Mouse (Mus musculus) common myeloid progenitor, adult 5-6 weeks (primary cell): Measurements from ENCODE around the gene Col4a2. TPM values are rescaled to one million over a fixed set of nuclear protein-coding genes. Genes with fewer than 3 reads are reported as not detected.

Experiments
- ATAC-seq: replicated peaks from 2 replicates; pipeline ENCODE4 v1.8.0; 2016; ENCODE audit warnings: low read depth, mild to moderate bottlenecking, moderate TSS enrichment, inconsistent platforms; ENCODE audit not compliant: poor library complexity, severe bottlenecking
- total RNA-seq: library from RNA; stranded (forward); fragments of 200-1000, 187-1606 nt; gene quantifications from 2 replicates; pipeline ENCODE4 v1.2.3, GENCODE M21; 2017

The Col4a2 gene
- total RNA-seq, 1 experiment from 2014 or later = 2.3 TPM

GRCm38 (mm10) chr8:11322724-11323585 lies 10.3 kb downstream of the Col4a2 start:
- ATAC-seq = peak; percentile 31

DNA sequence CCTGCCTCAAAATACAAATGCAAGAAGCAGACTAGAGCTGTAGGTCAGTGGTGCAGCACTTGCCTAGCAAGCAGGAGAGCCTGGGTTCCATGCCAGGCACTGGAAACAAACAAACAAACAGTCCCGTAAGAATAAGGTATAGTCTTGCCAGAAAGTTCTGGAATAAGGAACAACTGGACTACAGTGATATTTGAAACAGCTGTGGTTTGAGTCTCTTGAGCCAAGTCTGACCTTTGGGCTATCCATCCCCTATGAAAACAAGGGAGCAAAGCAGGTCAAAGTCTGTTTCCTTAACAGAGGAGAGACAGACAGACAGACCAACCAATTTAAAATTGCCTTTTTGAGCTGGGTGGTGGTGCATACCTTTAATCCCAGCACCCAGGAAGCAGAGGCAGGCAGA lies 11.1 kb downstream of the Col4a2 start:
- no peak for ATAC-seq

DNA sequence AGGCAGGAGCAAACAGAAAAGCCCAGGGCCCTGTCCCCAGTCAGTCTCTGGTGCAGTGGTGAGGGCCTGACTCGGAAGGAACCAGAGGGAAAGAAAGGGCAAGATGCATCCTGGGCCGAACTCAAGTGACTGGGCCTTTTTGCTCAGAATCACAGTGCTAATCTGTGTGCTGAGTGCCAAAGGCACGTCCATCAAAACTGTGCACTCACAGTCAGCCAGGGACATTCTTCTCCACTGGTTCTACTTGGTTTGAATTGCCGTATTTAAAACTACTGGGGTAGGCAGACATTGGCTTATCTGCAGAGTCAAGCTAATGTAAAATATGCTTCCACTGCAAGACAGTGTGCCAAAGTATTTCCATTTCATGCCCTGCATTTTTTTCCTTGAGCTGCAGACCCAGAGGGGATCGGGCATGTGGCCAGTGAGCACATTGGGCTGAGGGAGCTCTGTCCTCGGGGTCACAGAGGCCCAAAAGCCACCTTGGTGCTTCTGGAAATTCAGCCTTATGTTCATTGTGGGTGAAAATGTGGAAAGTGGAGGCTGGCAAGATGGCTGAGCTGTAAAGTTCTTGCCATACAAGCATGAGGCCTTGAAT lies 12.3 kb downstream of the Col4a2 start:
- ATAC-seq = no peak

DNA sequence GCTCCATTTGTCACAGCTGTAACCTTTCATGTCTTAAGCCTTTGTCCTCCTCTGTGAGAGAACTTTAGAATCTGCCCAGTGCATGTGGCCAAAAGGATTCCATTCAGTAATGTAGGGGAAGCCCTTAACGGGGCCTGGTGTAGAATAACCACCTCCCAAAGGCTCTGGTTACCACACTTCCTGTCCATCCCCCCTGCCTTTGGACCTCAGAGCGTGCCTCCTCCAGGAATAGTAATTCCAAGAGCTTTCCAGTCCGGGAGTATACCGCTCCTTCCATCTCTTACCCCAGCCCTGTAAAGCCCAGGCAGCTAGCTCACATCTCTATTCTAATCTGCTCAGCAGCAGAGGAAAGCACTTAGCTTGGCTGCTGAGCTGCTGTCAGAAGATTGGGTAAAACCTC lies 14.7 kb downstream of the Col4a2 start:
- no peak for ATAC-seq

DNA sequence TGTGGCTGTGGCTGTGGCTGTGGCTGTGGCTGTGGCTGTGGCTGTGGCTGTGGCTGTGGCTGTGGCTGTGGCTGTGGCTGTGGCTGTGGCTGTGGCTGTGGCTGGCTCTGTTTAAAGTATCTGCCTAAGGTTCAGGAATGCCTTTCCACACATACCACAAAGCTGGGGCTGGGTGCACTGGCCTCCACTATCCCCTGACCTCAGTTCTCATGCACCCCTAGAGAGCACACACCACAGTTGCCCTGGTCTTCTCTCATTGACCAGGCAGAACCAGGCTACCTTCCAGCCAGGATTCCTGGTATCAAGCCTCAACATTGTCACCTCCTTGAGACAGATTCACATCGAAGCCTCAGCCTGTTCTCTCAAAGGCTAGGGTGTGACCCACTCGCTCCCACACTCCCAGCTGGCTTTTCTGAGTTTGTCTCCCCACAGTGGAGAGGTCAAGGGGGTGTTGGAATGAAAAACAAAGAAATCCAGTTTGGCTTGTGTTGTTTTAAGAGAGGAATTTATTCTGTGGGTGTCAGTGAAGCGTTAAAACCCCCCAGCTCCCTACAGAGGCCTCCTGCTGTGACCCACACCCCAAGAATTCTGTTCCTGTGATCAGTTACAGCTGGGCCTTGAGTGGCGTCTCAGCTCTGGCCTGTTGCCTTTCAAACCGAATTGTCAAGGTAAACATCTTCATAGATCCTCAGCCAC lies 15.3 kb downstream of the Col4a2 start:
- no peak for ATAC-seq

GRCm38 (mm10) chr8:11331561-11331960 lies 19.0 kb downstream of the Col4a2 start:
- no peak for ATAC-seq

DNA sequence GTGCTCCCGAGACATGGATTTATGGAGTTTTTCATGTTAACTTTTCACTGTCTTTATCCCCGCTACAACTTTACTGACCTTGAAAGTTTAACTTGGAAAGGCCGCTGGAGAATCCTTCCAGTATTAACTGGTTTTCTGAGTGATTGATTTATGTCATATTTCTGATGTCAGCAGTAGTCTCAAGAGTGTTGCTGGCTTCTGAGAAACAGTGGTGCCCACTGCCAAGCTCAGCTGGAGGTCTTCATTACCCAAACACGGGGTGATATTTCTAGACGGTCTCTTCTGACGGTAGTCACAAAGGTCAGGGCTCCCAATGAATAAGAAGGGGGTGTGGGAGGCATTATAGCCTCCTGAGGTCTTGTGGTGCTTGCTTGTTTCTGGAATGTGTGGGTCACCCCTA lies 21.1 kb downstream of the Col4a2 start:
- ATAC-seq = no peak

GRCm38 (mm10) chr8:11334493-11334892 lies 21.9 kb downstream of the Col4a2 start:
- ATAC-seq = no peak

DNA sequence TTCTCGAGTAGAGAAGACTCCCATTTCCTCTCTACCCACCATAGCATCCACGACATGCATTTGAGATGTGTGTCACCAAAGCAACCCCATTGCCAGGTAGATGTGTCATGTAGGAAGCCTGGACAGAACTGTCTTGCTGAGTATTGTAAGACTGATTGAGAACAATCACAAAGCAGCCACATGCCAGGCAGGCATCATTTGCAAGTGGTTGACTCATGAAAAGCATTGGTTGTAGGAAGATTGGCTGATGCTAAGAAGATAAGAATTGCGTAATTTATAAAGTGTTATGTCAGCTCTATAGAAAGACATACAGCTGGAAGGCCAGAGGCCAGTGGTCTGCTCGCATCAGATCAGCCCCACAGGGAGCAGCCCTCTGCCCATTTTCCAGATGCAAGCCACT lies 22.6 kb downstream of the Col4a2 start:
- ATAC-seq = peak; percentile 43

GRCm38 (mm10) chr8:11336346-11336745 lies 23.7 kb downstream of the Col4a2 start:
- ATAC-seq = no peak

DNA sequence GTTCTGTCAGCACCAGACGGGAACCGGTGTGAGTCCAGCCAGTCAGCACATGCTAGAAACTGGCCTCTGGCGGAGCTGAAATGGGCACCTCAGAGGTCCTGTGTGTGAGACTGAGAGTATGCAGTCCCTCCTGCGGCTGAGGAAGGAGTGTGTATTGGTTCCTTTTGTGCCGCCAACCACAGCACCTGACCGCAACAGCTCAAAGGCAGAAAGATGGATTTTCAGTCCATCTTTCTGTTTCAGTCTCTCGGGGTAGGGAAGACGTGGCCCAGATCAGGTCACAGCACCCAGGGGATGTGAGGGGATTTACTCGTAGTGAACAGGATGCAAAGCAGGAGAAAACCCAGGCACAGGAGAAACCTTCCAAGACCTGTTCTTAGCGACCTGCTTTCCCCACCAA lies 25.0 kb downstream of the Col4a2 start:
- no peak for ATAC-seq

DNA sequence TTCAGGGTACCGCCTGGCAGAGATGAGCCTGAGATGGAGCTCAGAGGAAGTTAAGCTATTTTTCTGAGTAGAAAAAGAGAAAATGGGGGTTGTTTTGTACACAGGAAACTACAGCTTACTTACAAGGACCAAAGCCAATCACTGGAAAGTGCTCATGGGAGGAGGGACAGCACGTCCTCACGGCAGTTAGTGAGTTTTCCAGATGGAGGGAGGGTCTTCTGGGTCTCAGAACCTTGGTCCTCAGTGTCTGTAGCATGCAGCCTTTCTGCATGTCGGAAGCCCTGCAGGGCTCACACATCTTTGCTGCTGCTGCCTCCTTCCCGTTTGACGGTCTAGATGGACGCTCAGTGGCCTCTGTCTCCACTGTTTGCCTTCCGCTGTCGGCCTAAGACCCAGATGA lies 25.9 kb downstream of the Col4a2 start:
- no peak for ATAC-seq

GRCm38 (mm10) chr8:11340310-11341110 lies 27.9 kb downstream of the Col4a2 start:
- ATAC-seq = peak; percentile 42

DNA sequence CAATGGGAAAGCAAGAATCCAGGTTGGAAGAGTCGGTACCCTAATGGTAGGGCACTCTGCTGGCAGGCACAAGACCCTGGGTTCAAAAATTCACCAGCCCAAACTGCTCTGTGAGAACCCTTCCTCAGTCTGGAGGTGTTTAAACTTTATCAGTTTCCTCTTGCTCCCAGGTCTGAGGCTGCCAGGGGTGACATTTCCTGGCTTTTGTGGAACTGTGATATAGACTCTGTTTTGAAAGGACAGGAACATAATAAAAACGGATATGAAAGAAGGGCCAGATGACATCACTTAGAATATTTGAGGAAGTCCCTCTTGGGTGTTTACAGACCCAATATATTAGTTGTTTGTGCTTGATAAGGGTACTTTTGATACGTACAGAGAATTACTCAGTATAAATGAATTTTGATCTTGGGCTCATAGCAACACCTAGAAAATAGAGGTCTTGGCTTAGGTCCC lies 28.5 kb downstream of the Col4a2 start:
- peak; percentile 78 for ATAC-seq

- ATAC-seq = no peak
These were observed 31.9 kb downstream of the Col4a2 start for GRCm38 (mm10) chr8:11344459-11344858.

DNA sequence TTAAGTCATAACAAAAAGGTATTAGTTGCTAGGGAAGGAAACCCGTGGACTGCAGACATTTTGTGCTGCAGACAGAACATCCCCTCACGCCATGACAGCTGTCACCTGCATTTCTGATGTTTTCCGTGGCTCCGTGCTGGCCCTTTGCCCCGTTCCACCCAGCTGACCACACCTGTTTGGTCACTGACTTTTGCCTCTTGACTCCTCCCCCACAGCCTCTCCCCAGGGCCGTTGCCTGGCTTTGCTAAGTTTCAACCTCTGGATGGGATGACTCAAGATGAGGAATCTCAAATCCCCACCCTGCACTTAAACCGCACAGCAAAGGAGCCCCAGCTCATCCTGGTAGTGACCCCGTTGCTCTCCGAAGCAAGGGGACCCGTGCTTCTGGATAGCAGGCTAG lies 33.6 kb downstream of the Col4a2 start:
- no peak for ATAC-seq

- no peak for ATAC-seq
These were observed 35.1 kb downstream of the Col4a2 start for GRCm38 (mm10) chr8:11347699-11348098.

GRCm38 (mm10) chr8:11348622-11349021 lies 36.0 kb downstream of the Col4a2 start:
- no peak for ATAC-seq

GRCm38 (mm10) chr8:11351355-11351754 lies 38.8 kb downstream of the Col4a2 start:
- ATAC-seq = no peak

DNA sequence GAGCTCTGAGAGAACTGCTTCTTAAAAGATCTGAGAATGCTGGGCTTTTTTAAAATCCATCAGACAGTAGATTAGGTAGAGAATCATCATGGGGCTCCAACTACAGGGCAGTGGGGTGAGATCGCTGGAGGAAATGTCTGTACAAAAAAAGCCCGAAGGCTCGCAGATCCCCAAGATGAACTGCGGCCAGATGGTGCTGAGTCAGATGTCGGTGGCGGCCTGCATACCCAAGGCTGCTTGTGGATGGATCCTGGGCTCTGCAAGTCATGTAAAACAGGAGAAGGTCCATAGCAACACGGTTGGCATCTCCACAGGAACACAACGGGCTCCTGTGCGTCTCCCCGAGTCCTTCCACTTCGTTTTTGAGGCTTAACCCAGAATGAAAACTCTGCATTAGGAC lies 39.9 kb downstream of the Col4a2 start:
- ATAC-seq = 0 out of 2 replicates have a peak, but pooled peaks have one; percentile 5
